Mouse (Mus musculus) neural tube, embryonic 13.5 days (tissue): ENCODE data around the gene Slco3a1. TPM values are rescaled to one million over a fixed set of nuclear protein-coding genes. Genes with fewer than 3 reads are reported as not detected.

Experiments
- ATAC-seq: fragments of 200-750 bp; cut with Nextera tagmentation; 2 replicates; pipeline ENCODE4 v1.8.0; 2017; ENCODE audit warnings: low read depth, mild to moderate bottlenecking, moderate TSS enrichment, moderate library complexity
- H3K27ac ChIP-seq: fragments of 300-500 bp; sonication (generic); replicated peaks from 2 replicates; pipeline ENCODE4 v1.5.1; 2015; ENCODE audit warnings: moderate library complexity, mild to moderate bottlenecking, inconsistent platforms
- H3K27me3 ChIP-seq: fragments of 300-500 bp; sonication (generic); 2 replicates; pipeline ENCODE4 v1.6.1; 2015; ENCODE audit warnings: mild to moderate bottlenecking, inconsistent platforms
- H3K36me3 ChIP-seq: fragments of 300-500 bp; sonication (generic); 2 replicates; pipeline ENCODE4 v1.6.1; 2015; ENCODE audit warnings: mild to moderate bottlenecking, inconsistent platforms
- H3K4me1 ChIP-seq: fragments of 300-500 bp; sonication (generic); replicated peaks from 2 replicates; pipeline ENCODE4 v1.6.1; 2015; ENCODE audit warnings: inconsistent platforms
- H3K4me2 ChIP-seq: fragments of 300-500 bp; sonication (generic); 2 replicates; pipeline ENCODE4 v1.6.1; 2015; ENCODE audit warnings: inconsistent platforms, mild to moderate bottlenecking, moderate library complexity
- H3K4me3 ChIP-seq: fragments of 300-500 bp; sonication (generic); 2 replicates; pipeline ENCODE4 v1.5.1; 2015; ENCODE audit warnings: mild to moderate bottlenecking, inconsistent platforms
- H3K9ac ChIP-seq: fragments of 300-500 bp; sonication (generic); 2 replicates; pipeline ENCODE4 v1.6.1; 2015; ENCODE audit warnings: moderate library complexity, mild to moderate bottlenecking, inconsistent platforms
- H3K9me3 ChIP-seq: fragments of 300-500 bp; sonication (generic); 2 replicates; pipeline ENCODE4 v1.6.1; 2016; ENCODE audit warnings: inconsistent platforms
- WGBS: fragments of 180-500 bp; shearing (Covaris S2); methylation state at CpG from one replicate; pipeline ENCODE4 v1.1.7; 2015; 5-methylcytosine and 5-hydroxymethylcytosine counted together
- polyA plus RNA-seq: library from polyadenylated mRNA; unstranded; fragments of >200 nt; fragmentation: Nextera tagmentation; extraction: Ambion mirVana; gene quantifications from 2 replicates; pipeline ENCODE4 v1.2.1, GENCODE M21; 2015

The Slco3a1 gene
- polyA plus RNA-seq, 1 experiment from 2014 or later = 31.8 TPM

DNA sequence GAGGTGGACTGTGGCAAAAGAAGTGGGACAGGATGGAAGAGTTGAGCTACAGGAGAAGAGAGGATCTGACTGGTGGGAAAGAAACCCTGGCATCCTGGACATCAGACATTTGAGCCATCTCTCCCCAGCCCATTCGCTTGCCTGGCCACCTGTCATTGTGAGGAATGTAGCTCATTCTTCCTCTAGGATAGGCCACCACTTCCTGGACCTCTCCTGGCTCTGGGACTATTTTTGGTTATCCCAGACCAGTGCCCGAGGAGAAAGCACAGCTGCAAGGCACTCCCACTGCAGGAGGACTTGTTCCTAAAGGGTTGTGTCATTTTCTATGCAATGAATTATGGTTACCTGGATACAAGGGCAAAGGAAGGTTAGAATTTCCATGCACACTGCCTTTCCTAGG, 103.5 kb downstream of the Slco3a1 start:
- Histone ChIP-seq H3K27ac (no peak overlapping the region), H3K36me3 (no peaks in the 10 kb centered on the region), H3K9me3 (no peaks in the 10 kb centered on the region), H3K4me1 (0 out of 2 replicates have a peak, but pooled peaks cover 7% of the 10 kb centered on the region), H3K27me3 (no peaks in the 10 kb centered on the region), H3K9ac (no peak overlapping the region), H3K4me3 (no peak overlapping the region), H3K4me2 (no peak overlapping the region)
- WGBS = 76% methylated on average over 2 of the region's 2 CpGs
- no peak for ATAC-seq

DNA sequence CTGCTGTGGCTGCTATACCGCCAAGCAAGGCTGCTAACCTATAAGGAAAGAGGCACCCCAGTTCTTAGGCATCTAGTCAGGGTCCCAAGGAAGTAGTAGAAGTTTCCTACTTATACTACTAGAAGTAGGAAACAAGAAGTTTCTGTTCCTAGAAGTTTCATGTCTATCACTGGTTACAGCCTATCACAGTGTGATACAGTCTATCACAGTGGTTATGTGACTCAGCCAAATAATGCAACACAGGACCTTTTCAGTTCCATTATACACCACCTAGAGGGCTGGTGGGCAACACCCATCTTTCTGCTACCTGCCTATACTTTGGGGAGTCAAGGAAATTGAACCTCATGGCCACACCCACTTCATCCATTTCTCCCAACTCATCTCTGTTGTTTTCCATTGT, 104.8 kb downstream of the Slco3a1 start:
- ATAC-seq = no peak
- Histone ChIP-seq H3K9ac (no peak overlapping the region), H3K27ac (no peak overlapping the region), H3K4me1 (0 out of 2 replicates have a peak, but pooled peaks cover 7% of the 10 kb centered on the region), H3K4me3 (no peak overlapping the region), H3K27me3 (no peaks in the 10 kb centered on the region), H3K9me3 (no peaks in the 10 kb centered on the region), H3K36me3 (no peaks in the 10 kb centered on the region), H3K4me2 (no peak overlapping the region)
- 93% methylated on average over 1 of the region's 1 CpGs for whole genome bisulfite sequencing

DNA sequence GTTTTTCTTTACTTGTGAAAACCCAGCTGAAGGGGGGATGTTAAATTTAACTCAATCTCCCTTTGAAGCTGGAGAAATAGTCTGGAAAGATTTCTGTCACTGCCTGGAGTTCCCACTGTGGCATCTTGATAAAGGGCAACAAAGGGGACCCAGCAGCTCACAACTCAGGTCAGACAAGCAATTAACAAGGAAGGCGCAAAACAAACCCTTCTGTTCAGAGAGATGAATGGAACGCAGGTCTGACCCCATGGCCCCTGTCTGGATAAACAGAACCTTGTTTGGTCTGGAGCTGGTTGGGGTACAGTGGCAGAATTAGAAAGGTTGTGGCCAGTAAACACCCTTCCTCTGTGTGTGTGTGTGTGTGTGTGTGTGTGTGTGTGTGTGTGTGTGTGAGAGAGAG, 106.8 kb downstream of the Slco3a1 start:
- Histone ChIP-seq H3K27ac (no peak overlapping the region), H3K9ac (no peak overlapping the region), H3K36me3 (no peaks in the 10 kb centered on the region), H3K9me3 (no peaks in the 10 kb centered on the region), H3K4me1 (0 out of 2 replicates have a peak, but pooled peaks cover 7% of the 10 kb centered on the region), H3K4me3 (no peak overlapping the region), H3K27me3 (no peaks in the 10 kb centered on the region), H3K4me2 (no peak overlapping the region)
- WGBS = 4% methylated on average over 2 of the region's 2 CpGs
- ATAC-seq = no peak

DNA sequence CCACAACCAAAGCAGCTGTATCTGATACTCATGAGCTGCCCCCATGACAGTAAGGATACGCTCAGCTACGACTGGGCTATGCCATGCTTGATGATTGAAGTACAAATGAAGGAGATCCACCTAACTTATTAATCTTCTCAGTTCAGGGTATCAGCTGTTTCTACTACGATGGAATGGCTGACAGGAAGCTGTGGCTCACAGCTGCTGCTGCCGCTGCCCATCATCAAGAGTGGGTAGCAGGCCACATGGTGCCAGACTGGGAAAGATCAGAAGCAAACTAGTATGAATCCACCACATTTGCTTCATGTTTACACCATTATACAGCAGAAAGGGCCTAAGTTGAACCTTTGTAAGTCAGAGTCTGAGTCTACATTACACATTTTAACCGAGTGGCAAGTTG, 109.4 kb downstream of the Slco3a1 start:
- H3K4me2 ChIP-seq = no peak overlapping the region
- H3K27me3 ChIP-seq = no peaks in the 10 kb centered on the region
- 0 out of 2 replicates have a peak, but pooled peaks cover 7% of the 10 kb centered on the region for H3K4me1 ChIP-seq
- H3K4me3 ChIP-seq = no peak overlapping the region
- no peak for ATAC-seq
- no peak overlapping the region for H3K9ac ChIP-seq
- WGBS = 79% methylated on average over 5 of the region's 5 CpGs
- H3K27ac ChIP-seq = no peak overlapping the region
- no peaks in the 10 kb centered on the region for H3K9me3 ChIP-seq
- no peaks in the 10 kb centered on the region for H3K36me3 ChIP-seq

GRCm38 (mm10) chr7:74442380-74442779, 112.2 kb downstream of the Slco3a1 start:
- Histone ChIP-seq H3K9ac (no peak overlapping the region), H3K4me3 (no peak overlapping the region), H3K4me1 (0 out of 2 replicates have a peak, but pooled peaks cover 4% of the 10 kb centered on the region), H3K36me3 (no peaks in the 10 kb centered on the region), H3K9me3 (no peaks in the 10 kb centered on the region), H3K27ac (no peak overlapping the region), H3K4me2 (no peak overlapping the region), H3K27me3 (no peaks in the 10 kb centered on the region)
- ATAC-seq = no peak
- WGBS = 87% methylated on average over 5 of the region's 5 CpGs

- Histone ChIP-seq H3K36me3 (no peaks in the 10 kb centered on the region), H3K9ac (no peak overlapping the region), H3K4me2 (no peak overlapping the region), H3K27ac (no peak overlapping the region), H3K4me1 (0 out of 2 replicates have a peak, but pooled peaks cover 7% of the 10 kb centered on the region), H3K27me3 (no peaks in the 10 kb centered on the region), H3K9me3 (no peaks in the 10 kb centered on the region), H3K4me3 (no peak overlapping the region)
- 34% methylated on average over 1 of the region's 1 CpGs for WGBS
- 0 out of 2 replicates have a peak, but pooled peaks have one; percentile 43 for ATAC-seq
Observed at GRCm38 (mm10) chr7:74437534-74437933, 117.0 kb downstream of the Slco3a1 start.

DNA sequence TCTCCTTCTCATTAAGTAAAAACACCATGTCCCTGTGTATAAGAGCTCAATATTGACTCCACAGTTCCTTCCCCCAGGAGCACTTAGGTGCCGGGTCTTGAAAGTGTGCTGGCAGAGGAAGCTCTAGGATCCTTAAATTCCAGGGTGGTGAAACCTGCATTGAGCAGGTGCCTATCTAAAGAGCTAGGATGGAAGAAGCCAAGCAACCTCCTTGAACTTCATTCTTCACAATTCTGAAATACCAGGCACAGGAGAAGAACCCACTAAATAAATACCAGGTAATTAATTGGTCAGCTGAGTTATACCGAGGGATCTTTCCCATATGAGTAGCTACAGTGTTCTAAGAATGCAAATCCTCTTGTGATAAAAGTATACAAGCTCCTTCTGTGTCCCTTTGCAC, 117.9 kb downstream of the Slco3a1 start:
- H3K9me3 ChIP-seq = no peaks in the 10 kb centered on the region
- no peaks in the 10 kb centered on the region for H3K27me3 ChIP-seq
- H3K4me1 ChIP-seq = 0 out of 2 replicates have a peak, but pooled peaks cover 7% of the 10 kb centered on the region
- no peaks in the 10 kb centered on the region for H3K36me3 ChIP-seq
- H3K9ac ChIP-seq = no peak overlapping the region
- WGBS = 89% methylated on average over 2 of the region's 2 CpGs
- H3K27ac ChIP-seq = no peak overlapping the region
- no peak overlapping the region for H3K4me3 ChIP-seq
- ATAC-seq = no peak
- no peak overlapping the region for H3K4me2 ChIP-seq

DNA sequence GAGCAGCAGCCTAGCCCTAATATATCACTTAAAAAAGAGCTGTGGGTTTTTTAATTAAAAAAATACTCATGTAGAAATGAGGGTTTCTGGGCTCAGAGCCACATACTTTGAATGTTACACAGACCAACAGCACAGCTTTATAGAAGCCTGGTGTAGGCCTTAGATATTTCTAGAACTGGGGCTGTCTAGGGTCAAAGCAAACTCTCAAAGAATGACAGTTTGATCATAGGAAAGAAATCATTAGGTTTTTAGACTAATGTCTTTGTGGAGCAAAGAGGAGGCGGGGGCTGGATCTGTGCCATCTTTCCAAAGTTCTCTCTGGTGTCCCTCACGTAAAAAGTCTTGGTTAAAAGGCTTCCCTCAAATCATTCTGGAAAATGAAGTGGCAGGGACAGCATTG, 121.6 kb downstream of the Slco3a1 start:
- H3K4me1 ChIP-seq = peaks cover 20% of the 10 kb centered on the region
- WGBS = 79% methylated on average over 2 of the region's 2 CpGs
- no peak for ATAC-seq

GRCm38 (mm10) chr7:74429252-74429651, 125.3 kb downstream of the Slco3a1 start:
- Histone ChIP-seq H3K4me3 (no peak overlapping the region), H3K4me2 (no peak overlapping the region), H3K27ac (0 out of 2 replicates have a peak overlapping the region, but pooled peaks have one; percentile 49), H3K9me3 (no peaks in the 10 kb centered on the region), H3K36me3 (no peaks in the 10 kb centered on the region), H3K4me1 (peaks cover 22% of the 10 kb centered on the region), H3K9ac (no peak overlapping the region), H3K27me3 (no peaks in the 10 kb centered on the region)
- 87% methylated on average over 3 of the region's 3 CpGs for WGBS
- ATAC-seq = no peak

More for the DNA sequence above, 121.6 kb downstream of the Slco3a1 start:
- Histone ChIP-seq H3K4me3 (no peak overlapping the region), H3K36me3 (no peaks in the 10 kb centered on the region), H3K27ac (no peak overlapping the region), H3K9me3 (no peaks in the 10 kb centered on the region), H3K27me3 (no peaks in the 10 kb centered on the region), H3K4me2 (no peak overlapping the region), H3K9ac (no peak overlapping the region)

- no peak overlapping the region for H3K4me3 ChIP-seq
- no peaks in the 10 kb centered on the region for H3K36me3 ChIP-seq
- WGBS = 82% methylated on average over 1 of the region's 1 CpGs
- H3K4me2 ChIP-seq = no peak overlapping the region
- ATAC-seq = no peak
- peaks cover 43% of the 10 kb centered on the region for H3K4me1 ChIP-seq
- H3K27ac ChIP-seq = no peak overlapping the region
- H3K9me3 ChIP-seq = no peaks in the 10 kb centered on the region
- H3K9ac ChIP-seq = no peak overlapping the region
- no peaks in the 10 kb centered on the region for H3K27me3 ChIP-seq
Observed at GRCm38 (mm10) chr7:74427135-74427534, 127.4 kb downstream of the Slco3a1 start.

- WGBS = 89% methylated on average over 1 of the region's 1 CpGs
- no peaks in the 10 kb centered on the region for H3K9me3 ChIP-seq
- H3K4me3 ChIP-seq = no peak overlapping the region
- H3K4me2 ChIP-seq = no peak overlapping the region
- H3K36me3 ChIP-seq = no peaks in the 10 kb centered on the region
- peaks cover 54% of the 10 kb centered on the region for H3K4me1 ChIP-seq
- no peak for ATAC-seq
- H3K27ac ChIP-seq = no peak overlapping the region
- no peaks in the 10 kb centered on the region for H3K27me3 ChIP-seq
- no peak overlapping the region for H3K9ac ChIP-seq
Observed at GRCm38 (mm10) chr7:74425941-74426340, 128.6 kb downstream of the Slco3a1 start.

DNA sequence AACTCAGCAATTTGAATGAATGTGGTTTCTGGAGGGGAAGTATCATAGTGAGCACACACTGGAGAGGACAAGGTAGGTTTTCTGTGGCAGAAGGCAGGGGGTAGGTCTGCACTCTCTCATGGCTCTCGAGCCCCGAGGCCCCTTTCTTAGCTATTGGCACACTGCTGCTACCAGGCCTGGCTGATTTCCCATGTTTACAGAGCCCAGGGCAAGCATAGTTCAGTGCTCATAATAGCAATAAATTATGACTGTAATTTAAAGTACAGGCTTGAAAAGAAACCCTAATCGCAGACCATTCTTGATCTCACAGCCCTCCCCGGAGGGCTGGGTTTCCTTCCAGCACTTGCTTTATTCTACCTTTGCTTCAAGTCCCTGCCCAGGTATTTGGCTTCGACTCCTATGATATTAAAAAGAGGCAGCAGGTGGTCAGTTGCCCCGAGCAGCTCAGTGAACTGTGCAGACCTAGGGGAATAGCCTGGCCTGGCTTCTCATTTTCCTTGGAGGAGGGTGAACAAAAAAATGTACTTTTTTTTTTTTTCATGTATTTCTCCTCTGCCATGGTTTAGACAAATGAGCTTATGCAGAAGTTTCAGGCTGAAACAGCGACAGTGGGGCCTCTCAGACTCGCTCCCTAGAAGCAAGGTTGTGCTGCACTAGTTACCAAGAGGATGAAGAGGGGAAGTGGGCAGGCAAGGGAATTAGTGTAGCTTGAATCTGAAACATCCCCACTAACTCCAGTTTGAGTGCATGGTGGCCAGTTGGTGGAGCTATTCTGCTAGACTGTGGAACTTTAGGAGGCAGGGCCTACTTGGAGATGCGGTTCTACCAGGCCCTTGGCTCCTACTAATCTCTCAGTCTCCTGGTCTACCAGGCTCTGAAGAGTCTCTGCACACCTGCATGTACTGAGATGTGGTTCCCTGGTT, 130.4 kb downstream of the Slco3a1 start:
- Histone ChIP-seq H3K4me2 (no peak overlapping the region), H3K9ac (no peak overlapping the region), H3K4me1 (peaks cover 51% of the 10 kb centered on the region), H3K9me3 (no peaks in the 10 kb centered on the region), H3K27ac (peak overlapping the region; percentile 62), H3K4me3 (no peak overlapping the region), H3K27me3 (no peaks in the 10 kb centered on the region), H3K36me3 (no peaks in the 10 kb centered on the region)
- 42% methylated on average over 9 of the region's 9 CpGs for WGBS
- ATAC-seq = peak; percentile 59
